Mouse (Mus musculus): ENCODE measurements around the gene Trp53i13.

The Trp53i13 gene

DNA sequence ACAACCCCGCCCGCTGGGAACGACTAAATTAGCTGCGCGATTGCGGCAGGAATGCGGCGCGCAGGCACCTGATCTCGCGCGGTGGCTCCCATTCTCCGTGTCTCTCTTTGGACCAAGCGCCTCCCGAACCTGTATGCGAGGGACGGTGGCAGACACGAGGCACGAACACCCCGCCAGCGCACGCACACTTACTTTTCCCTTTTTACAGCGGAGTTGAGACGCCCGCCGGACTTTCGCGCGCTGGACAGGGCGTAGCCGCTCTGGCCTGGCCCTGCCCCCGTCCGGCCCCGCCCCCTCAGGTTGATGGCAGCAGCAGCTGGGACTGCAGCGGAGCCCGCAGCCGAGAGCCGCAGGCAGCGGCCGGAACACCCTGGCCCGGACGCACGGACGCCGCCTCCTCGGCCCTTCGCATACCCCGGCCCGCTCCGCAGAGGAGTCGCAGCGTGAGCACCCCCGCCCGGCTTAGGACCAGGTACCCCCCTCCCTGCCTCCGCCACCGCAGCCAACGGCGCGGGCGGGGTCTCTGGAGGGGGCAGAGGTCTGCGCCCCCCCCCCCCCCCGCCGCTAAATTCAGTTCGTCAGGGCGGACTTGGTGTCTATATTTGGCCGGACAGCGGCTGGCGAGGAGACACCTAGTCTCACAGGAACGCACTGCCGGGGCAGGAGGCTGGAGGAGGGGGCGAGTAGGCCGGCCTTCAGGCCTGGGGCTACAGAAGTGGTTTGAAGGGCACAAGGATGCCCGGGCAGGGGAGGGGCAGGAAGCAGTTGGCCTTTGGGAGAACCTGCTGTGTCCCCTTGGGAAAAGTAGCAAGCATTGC is 53.3 kb downstream of the Trp53i13 start, which contains the start of gene Coro6:
Gene Coro6 (plus strand): TSS at position 129 of the 818 bp plus-strand sequence.
- DNase-seq (ENCODE audit: low spot score): peak; percentile 79

DNA sequence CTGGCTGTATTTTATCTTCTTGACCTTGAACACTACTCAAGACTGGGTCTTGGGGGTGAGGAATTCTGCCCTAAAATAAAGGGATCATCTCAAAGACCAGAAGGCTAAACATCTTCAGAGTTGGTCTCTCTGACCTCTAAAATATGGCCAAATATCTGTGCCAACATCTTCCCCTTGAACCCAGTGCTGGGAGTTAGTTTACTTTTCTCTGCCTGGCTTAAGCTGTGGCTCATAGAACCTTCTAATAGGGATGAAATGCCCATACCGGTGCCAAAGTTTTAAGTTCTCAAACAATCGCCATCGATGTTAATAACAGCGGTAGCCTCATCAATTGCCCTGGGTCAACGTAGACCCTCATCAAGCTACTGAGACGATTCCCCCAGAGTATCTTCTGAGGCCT is 53.9 kb downstream of the Trp53i13 start:
- no peak for DNase-seq (ENCODE audit: low spot score)

All from ovary, postnatal 36 days (tissue).